Mouse (Mus musculus): ENCODE results near the gene Pomt1.

GRCm38 (mm10) chr2:32221577-32221976 is 14.8 kb upstream of the Pomt1 start:
- TF ChIP-seq MEF2A (IDR thresholded peaks at IDR 0.05; ENCODE audit: borderline replicate concordance, low read depth, low read length) (no peak), CTCF (conservative IDR thresholded peaks at IDR 0.05 in 1 of 2, IDR thresholded peaks at IDR 0.05 in 1 of 2; ENCODE audit: low read depth in 2 of 2, low read length in 2 of 2) (no peak), CHD2 (IDR thresholded peaks at IDR 0.05; ENCODE audit: low read length) (no peak), UBTF (IDR thresholded peaks at IDR 0.05; ENCODE audit: low read depth, low read length) (no peak), MAX (IDR thresholded peaks at IDR 0.05; ENCODE audit: low read length) (no peak), EP300 (IDR thresholded peaks at IDR 0.05; ENCODE audit: low read length) (no peak), POLR2A (IDR thresholded peaks at IDR 0.05; ENCODE audit: low read depth, low read length) (no peak), MXI1 (IDR thresholded peaks at IDR 0.05; ENCODE audit: low read depth, low read length) (no peak), RCOR1 (conservative IDR thresholded peaks at IDR 0.05; ENCODE audit: low read depth, low read length) (no peak)

All from CH12.LX (cell line).